Mouse (Mus musculus) regulatory T cell (primary cell): ENCODE data around the gene Abca1.

Source experiments
- in situ Hi-C: fragments of 300-600 bp; cut with MboI, MseI; formaldehyde crosslinking; loops from one replicate; pipeline ENCODE4 v1.15.1; 2025; ENCODE audit warnings: high pct_unique_total_duplicates

Abca1 gene

DNA sequence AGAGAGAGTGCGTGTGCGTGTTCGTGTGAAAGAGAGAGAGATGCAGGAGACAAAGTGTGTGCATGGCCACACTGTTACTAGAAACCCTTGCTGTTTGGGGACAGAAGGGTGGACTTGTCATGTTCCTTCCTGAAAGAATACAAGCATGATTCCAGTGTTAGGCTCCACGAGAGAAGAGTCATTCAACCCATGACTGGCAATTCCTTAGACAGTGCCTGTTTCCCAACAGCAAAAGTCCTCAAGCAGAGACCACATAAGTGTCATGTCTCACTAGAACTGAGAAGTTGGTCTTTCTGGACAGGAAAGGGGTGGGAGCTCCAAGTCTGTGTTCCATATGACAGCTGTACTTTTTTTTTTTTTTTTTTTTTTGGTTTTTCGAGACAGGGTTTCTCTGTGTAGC is 10.1 kb downstream of the Abca1 start:
- in situ Hi-C loops: no loop called here

DNA sequence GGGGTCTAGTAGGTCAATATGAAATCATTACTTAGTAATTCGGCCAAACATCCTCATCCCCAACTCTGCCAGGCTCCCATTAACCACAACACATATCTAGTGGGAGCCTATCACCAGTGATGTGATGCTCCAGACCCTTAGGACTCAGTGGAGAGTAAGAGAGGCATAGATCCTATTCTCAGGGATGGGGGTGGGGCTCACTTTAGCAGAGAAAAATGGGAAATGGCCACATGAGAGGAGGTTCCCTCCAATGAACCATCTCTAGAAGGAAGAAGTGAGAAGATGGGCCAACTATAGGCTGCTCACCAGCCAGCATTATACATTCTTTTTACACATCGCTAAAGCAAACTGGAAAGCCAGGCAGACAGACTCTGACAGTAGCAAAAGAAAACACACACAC is 10.9 kb downstream of the Abca1 start:
- in situ Hi-C loops: no loop called here

DNA sequence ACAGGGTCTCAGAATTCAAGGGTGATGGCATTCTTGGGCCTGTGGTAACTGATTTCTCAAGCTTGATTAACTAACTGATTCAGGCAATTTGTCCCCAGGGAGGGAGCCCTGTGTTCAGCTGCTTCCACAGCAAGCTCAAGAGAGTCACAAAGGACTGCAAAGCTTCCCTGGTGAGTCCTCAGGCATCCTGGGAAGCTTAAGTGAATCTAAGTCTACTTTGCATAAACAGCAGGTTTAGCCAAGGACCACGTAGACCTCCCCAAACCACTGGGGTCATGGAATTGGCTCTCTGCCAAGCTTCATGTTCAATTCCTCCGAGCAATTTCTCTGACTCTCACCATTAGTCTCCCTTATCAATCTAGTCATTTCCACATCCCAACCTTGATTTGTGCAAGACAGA is 12.2 kb downstream of the Abca1 start:
- in situ Hi-C loops: no loop called here

DNA sequence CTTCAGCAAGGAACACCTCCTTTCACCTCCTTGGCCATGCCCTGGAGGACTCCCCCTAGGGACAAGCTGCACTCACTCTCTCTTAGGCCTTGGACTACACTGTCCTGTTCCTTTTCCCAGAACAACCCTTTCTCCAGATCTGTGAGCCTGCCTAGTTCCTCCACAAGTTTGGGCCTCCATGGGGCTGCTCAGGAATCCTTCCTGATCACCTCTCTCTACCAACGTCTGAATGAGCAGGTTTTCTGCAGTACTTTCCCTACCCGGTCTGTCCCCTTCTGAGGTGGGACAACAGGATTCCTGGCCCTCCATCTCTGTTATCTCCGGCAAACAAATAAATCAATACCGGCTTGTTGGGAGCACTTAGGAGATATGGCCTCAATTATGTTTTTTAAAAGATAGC is 12.6 kb downstream of the Abca1 start:
- in situ Hi-C loops: no loop called here

DNA sequence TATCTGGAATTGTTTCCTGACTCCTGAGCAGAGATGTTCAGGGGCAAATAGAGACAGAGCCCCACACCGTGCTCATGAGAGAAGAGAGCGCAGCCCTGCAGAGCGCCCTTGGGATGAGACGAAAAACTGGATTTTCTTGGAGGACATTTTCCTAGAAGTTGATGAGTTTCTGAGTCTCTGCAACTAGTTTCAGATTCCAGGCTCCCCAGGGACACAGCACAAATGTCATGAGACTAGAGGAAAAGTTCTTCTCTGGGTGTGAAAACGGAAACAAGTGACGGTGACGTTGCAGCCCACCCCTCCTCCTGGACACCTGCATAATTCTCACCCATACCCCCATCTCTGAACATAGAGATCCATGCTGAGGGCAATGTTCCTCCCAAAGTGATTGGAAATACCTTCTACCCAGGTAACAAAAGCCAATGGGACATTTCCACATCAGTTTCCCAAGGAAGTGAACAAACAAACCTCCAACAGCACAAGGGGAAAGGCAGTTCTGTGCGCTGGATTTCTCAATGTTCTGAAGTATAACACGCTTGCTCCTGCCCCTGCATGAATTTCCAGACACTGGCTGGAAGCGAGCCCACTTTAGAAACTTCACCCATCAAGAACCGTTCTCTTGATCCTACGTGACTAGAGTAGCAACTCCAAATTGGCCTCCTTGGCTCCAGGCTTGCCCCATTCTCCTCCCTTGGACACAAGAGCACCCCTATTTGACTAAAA is 13.3 kb downstream of the Abca1 start:
- in situ Hi-C loops: no loop called here

DNA sequence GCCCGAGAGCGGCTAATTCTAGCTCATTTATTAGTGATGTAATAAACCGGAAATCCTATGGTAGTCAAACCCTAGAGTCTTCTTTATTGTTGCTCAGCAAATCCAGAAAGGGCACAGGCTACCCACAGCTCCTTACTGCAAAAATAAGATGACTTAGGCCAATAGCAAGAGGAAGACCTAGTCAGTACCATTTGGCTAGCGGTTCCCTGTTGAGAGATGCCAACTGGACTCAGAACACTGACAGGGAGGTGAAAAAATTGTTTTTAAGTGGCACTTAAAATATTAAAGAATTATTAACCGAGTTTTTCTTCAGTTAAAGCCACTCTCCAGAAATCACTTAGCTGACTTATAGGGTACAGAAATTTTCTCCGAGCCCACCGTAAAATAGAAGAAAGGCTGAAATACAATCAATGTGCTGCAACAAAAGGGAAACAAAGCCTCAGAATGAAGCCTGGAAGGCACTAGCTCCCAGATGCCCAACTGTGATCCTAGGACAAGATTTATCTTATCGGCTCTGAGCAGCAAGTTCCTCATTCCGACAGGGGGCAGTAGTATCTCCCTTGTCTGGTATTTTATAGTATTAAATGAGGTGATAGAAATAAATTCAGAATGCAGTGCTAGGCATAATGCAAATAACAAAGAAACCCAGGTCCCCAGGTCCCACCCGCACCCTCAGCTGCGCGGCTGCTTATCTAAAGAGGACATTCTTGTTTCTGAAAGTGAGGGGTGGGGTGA is 14.1 kb downstream of the Abca1 start:
- in situ Hi-C loops: no loop called here

DNA sequence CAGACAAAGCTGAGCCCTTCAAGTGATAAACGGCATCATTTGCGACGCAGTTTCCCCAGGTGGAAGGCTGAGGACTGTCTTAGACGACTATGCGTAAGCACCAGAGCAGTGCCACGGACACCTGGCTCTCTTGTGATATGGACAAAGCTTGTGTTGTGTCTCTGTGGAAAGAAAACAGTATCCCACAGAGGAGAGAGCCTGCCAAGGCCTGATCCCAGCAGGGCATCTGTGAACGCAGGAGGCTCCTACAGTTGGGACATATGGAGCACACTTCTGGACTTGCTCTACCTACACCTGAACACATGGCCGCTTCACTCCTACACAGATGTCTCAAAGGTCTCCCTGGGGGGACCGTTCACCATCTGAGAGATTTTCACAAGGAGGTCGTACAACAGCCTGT is 15.1 kb downstream of the Abca1 start:
- in situ Hi-C loops: no loop called here

DNA sequence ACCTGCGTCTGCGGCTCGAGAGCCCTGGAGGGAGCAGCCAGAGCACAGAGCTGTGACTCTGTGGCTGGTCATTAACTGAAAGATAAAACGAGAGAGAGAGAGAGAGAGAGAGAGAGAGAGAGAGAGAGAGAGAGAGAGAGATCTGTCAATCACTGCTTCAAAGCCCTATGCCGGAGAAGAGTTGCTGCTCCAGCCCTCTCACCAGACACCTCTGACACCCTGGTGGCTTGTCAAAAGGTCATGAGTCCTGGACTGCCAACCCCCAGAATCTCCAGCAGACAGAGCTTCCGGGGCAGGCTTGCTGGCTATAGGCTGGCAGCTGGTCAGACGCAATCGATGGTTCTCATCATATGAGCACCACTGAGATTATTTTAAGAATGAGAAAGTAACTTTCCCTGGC is 15.7 kb downstream of the Abca1 start:
- in situ Hi-C loops: no loop called here

DNA sequence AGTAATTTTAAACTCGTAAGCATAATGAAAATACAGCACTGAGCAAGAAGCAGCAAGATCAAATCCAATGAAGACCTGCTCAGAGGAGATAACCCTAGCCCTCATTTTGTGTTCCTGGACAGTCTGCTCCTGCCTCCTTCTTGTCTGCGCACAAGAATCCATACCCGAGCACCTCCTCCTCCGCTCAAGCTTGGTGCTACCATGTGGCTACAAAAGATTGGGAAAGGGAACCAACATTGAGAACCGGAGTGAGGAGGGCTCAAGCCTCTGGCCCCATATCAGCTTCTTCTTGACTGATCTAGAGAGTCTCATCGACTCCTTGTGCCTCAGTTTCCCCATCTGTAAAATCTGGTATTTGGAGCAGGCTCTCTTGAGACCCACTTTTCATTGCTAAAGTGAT is 19.0 kb downstream of the Abca1 start:
- in situ Hi-C loops: no loop called here

DNA sequence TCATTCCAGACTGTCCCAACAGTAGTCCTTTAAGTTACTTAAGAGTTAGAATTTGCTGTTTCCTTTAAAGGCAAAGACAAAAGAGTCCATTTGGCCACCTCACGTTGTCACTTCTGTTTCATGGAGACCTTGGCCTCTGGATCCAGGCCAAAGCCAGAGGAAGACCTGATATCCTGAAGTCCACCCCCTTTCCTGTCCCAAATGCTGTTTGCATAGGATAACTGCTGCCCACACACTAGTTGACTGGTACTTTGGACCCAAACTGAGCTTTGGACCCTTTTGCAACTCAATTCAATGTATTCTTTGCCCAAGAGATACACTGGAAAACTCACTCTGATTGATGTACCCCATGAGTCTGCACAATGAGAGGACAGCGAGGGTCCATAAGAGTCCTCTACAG is 20.2 kb downstream of the Abca1 start:
- in situ Hi-C loops: no loop called here

DNA sequence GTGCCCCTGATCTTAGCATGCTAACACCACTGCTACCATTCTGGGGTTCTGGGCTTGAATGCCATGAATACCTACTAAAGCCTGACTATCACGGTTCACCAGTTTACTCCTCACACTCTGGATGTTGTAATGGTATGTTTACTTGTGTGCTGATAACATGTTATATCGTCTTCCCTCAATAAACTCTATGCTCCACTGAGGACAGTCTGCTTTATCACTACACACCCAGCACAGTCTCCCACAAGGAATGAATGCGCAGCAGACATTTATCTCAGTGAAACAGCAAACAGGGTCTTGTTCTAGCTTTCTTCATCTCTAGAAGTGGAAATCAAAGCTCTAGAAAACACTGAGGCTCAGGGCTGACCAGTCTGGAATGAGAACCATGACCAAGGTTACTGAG is 20.7 kb downstream of the Abca1 start:
- in situ Hi-C loops: no loop called here

DNA sequence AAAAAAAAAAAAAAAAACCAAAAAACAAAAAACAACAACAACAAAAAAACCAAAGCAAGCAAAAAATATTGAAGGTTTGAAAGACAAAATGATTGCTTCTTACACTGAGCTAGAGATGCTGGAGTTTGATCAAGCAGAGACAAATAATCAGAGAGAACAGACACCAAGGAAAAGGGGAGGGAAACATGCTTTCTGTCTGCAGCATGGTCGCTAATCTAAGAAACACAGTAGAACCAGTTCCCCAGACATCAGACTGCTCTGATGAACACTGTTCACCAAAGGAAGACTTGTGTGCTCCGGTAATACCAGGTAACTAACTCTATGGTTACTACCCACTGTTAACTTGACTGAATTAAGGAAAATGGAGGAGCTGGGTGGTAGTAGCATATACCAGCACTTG is 22.6 kb downstream of the Abca1 start:
- in situ Hi-C loops: no loop called here

DNA sequence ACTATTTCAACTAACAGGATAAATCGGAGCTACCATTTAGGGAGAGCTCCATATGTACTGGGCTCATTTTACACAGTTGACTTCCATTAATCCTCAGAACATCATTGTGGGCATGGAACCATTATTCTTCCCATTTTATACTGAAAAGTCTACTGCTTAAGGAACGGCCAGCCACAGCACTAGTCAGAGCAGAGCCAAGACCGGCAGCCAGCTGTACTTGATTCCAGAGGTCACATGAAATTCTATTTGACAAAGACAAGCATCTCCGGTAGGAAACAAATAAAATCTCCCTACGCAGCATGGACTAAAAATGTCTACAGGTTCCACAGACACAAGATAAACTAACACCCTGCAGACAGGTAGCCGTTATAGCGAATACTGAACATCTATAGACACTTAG is 24.9 kb downstream of the Abca1 start:
- in situ Hi-C loops: no loop called here

DNA sequence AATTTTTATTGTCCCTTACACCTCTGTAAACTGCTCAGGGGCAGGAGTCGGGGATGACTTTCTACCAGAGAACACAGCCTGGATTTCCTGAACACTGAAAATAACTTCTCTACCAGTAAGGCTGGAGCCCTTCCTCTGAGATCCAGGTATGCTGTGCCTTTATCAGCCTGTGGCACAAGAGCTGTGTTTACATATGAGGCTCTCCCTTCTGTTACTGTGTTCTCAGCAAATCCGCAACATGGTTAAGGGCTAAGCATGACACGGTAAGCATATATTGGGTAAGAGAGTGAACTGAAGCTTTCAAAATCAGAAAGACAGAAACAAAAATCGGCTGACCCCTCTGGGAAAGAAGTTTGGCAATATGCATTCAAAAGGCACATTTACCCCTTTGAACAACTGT is 25.7 kb downstream of the Abca1 start:
- in situ Hi-C loops: no loop called here

DNA sequence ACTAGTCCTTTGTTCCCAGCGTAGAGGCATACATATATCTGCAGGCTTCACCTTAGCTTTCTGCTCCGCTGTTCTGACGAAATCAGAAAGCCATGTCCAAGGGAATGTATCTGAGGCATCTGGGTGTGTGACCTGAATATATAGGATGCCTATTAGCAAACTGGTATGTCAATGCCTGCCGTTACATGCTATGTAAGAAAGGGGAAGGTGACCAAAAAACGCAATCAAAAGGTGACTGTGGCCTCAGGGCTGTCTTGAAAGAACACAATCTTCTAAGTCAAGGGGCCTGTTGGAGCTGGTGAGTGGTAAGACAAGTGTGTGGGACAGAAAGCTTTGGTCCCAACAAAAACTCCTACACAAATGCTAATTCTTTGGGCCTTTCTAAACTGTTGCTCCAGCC is 28.2 kb downstream of the Abca1 start:
- in situ Hi-C loops: no loop called here

DNA sequence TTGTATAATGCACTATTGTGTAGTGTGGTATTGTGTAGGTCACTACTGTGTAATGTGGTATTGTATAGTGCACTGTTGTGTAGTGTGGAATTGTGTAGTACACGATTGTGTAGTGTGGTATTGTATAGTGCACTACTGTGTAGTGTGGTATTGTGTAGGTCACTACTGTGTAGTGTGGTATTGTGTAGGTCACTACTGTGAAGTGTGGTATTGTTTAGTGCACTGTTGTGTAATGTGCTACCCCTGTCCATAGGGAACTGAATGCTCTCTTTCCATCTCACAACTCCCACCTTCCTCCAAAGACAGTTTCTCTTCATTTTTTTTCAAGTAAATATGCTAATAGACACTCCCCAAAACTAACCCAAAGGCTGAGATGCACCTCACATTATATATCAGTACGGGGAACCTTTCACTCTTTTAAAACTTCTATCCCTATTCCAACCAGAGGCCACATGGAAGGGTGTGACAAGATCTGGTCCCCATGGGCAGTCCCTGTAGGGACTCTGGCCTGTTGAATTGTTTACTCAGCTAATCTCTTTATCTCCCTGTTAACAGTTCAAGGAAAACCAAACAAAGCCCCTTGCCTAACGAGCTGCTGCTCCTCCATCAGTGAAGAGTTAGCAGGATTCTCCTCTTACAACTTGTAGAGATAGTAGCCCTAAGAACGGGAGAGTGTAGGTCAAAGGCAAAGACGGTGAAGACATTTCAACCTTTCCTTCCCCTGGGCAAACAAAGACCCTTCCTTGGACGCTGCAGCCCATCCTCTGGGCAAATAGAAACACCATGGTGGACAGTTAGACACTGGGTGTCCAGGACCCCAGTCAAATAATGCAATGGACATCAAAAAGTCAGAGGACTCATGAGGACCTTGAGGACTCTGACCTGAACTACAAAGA is 28.8 kb downstream of the Abca1 start:
- in situ Hi-C loops: no loop called here

DNA sequence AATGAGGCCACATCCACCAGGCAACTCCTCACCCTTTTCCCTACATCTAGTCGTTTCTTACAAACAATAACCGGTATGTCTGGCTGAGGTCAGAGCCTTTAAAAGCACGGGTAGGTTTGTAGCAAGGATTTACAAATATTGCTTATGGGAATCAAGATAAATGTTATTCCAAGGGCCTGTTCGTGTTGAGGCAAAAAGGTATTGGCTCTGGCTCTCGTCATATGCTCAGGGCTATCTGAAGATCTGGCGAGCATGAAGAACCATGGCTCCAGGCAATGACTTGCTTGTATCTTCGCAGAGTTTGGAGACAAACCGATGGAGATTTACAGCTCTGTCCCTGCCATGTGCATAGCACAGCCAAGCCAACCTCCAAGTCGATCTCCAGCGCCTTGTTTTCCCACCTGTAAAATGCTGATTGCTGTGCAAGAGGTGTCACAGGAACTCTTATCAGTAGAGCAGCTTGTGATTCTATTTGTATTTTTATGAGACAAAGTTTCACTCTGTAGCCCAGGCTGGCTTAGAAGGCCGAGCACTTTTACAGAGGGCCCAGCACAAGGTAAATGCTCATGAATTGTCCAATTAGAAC is 29.9 kb downstream of the Abca1 start:
- in situ Hi-C loops: no loop called here

DNA sequence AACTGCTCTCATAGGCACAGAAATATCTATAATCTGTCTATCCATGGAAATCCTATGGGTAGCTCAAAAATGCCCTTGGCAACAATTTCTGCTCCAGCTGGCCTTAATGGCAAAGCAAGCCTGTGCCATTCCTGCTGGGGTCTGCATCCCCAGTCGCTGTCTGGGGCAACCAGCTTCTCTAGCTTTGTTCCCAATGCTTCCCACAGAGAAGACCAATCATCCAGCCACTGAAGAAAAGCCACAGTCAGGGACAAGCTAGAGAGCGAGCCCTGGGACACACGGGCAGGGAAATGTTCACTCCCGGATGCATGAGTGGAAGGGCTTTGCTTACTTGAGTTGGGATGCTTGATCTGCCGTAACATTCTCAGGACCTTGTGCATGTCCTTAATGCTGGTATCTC is 32.4 kb downstream of the Abca1 start:
- in situ Hi-C loops: no loop called here

DNA sequence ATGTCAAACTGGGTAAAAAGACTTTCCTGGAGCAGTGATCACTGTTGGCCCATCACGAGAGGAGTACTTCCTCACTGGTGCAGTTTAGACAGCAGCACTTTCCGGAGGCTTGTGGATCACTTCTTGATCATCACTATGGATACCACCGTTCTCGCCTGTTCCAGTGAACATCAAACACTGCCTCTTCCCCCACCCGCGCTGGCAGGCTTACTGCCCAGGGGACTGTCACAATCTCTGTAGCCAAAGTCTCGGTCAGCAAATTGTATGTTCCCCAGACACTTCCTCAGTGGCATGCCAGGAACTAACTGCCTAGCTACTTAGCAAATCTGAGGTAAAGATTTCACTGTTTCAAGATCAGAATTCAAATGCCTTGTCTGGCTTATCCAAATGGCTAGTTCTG is 32.9 kb downstream of the Abca1 start:
- in situ Hi-C loops: no loop called here

DNA sequence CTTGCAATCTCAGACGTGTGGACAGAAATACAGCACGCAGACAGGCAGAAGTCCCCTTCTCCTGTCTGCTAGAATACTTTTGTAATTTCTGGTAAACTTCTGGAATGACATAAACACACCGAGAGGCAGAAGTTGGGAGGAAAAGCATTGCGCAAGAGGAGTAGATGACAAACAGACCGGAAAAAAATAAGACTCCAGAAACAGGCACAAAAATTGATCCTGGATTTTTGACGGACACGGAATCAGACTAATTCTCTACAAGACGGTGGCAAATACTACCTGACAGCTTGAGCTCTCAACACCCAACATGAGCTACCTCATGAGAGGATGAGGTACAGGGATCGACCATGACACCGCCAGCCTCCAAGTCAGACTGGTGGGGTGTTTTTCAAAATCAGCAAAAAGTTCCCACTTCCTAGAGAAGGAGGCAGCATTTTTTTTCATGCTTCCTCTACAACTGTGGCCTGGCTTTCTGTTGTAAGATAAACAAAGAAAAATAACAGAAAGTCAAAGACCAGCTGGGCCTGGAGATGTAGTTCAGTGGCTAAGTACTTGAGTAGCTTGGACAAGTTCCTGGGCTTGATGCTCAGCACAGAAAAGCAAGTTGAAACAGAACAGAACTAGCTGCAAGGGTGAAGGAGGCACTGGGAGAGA is 34.7 kb downstream of the Abca1 start:
- in situ Hi-C loops: no loop called here

DNA sequence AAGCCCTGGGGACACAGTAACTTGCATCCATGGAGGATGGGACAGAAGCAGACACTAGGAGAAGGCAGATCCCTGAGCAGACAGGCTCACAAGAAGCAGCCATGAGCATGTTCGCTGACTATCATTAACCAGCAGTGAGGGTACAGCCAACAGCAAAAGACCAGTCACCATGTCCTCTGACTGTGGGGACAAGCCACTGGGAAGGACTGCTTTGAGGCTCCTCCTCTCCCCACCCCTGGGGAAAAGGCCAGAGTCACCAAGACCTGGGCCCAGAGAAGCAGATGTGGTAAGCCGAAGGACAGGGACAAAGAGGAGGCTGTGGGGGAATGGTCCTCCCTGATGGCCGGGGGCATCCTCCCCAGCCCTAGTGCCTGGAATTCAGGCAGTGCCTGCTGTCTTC is 37.4 kb downstream of the Abca1 start:
- in situ Hi-C loops: no loop called here
